Mouse (Mus musculus): ENCODE measurements around the gene Pet100.

DNA sequence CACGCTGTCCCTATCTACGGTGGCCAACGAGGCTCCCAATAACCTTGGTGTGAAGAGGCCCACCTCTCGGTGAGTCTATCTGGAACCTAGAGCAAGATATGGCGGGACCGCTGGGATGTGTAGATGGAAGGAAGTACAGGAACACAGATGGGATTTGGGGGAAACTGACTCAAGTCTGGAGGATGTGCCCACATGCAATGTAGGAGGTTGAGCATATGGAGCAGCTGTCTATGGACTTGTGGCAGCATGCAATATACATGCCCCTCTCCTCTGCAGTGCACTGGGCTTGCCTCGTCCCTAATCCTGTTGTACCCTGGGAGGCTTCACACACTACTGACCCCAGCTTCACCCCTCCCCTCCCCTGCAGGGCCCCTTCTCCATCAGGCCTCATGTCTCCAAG is 13.5 kb upstream of the Pet100 start:
- TF ChIP-seq MAX (IDR thresholded peaks at IDR 0.05; ENCODE audit: low read depth), result no peak
- TF ChIP-seq USF1 (IDR thresholded peaks at IDR 0.05; ENCODE audit: low read depth), result no peak
